Mouse (Mus musculus) splenic B cell, adult 2 months (primary cell): ENCODE data around the gene Zcchc24.

Source experiments
- DNase-seq: peaks from one replicate; pipeline ENCODE4 v3.0.0-alpha.2; 2011; ENCODE audit warnings: low read depth, low spot score
- H3K27me3 ChIP-seq: 2 replicates; pipeline ENCODE4 v1.6.1; 2012; ENCODE audit warnings: mild to moderate bottlenecking, low read length, moderate library complexity, mixed read lengths; ENCODE audit not compliant: control insufficient read depth, poor library complexity, insufficient read depth, severe bottlenecking
- H3K36me3 ChIP-seq: 2 replicates; pipeline ENCODE4 v1.6.1; 2012; ENCODE audit warnings: mild to moderate bottlenecking, low read length, moderate library complexity, mixed read lengths; ENCODE audit not compliant: control insufficient read depth, poor library complexity, insufficient read depth, severe bottlenecking

The Zcchc24 gene

GRCm38 (mm10) chr14:25747996-25748756 lies 20.7 kb downstream of the Zcchc24 start:
- H3K36me3 ChIP-seq: no peaks in the 10 kb centered on the region; the same call in none of the 2 replicates
- no peaks in the 10 kb centered on the region for H3K27me3 ChIP-seq
- DNase-seq: peak; percentile 66

GRCm38 (mm10) chr14:25746971-25747945 lies 21.6 kb downstream of the Zcchc24 start:
- DNase-seq: peak; percentile 90
- H3K36me3 ChIP-seq: no peaks in the 10 kb centered on the region; the same call in none of the 2 replicates
- no peaks in the 10 kb centered on the region for H3K27me3 ChIP-seq

- DNase-seq: no peak
- H3K27me3 ChIP-seq: no peaks in the 10 kb centered on the region
- no peaks in the 10 kb centered on the region; the same call in none of the 2 replicates for H3K36me3 ChIP-seq
These were observed 22.5 kb downstream of the Zcchc24 start for GRCm38 (mm10) chr14:25746371-25746770.

- Histone ChIP-seq H3K36me3 (no peaks in the 10 kb centered on the region; the same call in none of the 2 replicates), H3K27me3 (no peaks in the 10 kb centered on the region)
- peak; percentile 33 for DNase-seq
These were observed 23.3 kb downstream of the Zcchc24 start for GRCm38 (mm10) chr14:25745365-25746184.

- no peaks in the 10 kb centered on the region; the same call in 1 of the 2 replicates for H3K36me3 ChIP-seq
- no peaks in the 10 kb centered on the region for H3K27me3 ChIP-seq
- no peak for DNase-seq
These were observed 25.9 kb downstream of the Zcchc24 start for GRCm38 (mm10) chr14:25742943-25743342.

- Histone ChIP-seq H3K27me3 (no peaks in the 10 kb centered on the region), H3K36me3 (no peaks in the 10 kb centered on the region; the same call in 1 of the 2 replicates)
- peak; percentile 46 for DNase-seq
These were observed 26.9 kb downstream of the Zcchc24 start for GRCm38 (mm10) chr14:25741840-25742367.

- DNase-seq: no peak
- Histone ChIP-seq H3K27me3 (no peaks in the 10 kb centered on the region), H3K36me3 (no peaks in the 10 kb centered on the region; the same call in 1 of the 2 replicates)
These were observed 27.6 kb downstream of the Zcchc24 start for GRCm38 (mm10) chr14:25741211-25741610.

- Histone ChIP-seq H3K36me3 (no peaks in the 10 kb centered on the region), H3K27me3 (no peaks in the 10 kb centered on the region)
- DNase-seq: no peak
These were observed 28.8 kb downstream of the Zcchc24 start for GRCm38 (mm10) chr14:25739957-25740565.

- no peaks in the 10 kb centered on the region for H3K36me3 ChIP-seq
- H3K27me3 ChIP-seq: no peaks in the 10 kb centered on the region
- DNase-seq: no peak
These were observed 30.2 kb downstream of the Zcchc24 start for GRCm38 (mm10) chr14:25738591-25739001.

GRCm38 (mm10) chr14:25736589-25736988 lies 32.2 kb downstream of the Zcchc24 start:
- no peaks in the 10 kb centered on the region for H3K27me3 ChIP-seq
- no peak for DNase-seq
- H3K36me3 ChIP-seq: no peaks in the 10 kb centered on the region

GRCm38 (mm10) chr14:25736140-25736539 lies 32.7 kb downstream of the Zcchc24 start:
- Histone ChIP-seq H3K27me3 (no peaks in the 10 kb centered on the region), H3K36me3 (no peaks in the 10 kb centered on the region)
- no peak for DNase-seq

GRCm38 (mm10) chr14:25734736-25735716 lies 33.8 kb downstream of the Zcchc24 start:
- no peaks in the 10 kb centered on the region for H3K36me3 ChIP-seq
- no peak for DNase-seq
- H3K27me3 ChIP-seq: no peaks in the 10 kb centered on the region

GRCm38 (mm10) chr14:25727149-25727510 lies 41.7 kb downstream of the Zcchc24 start:
- no peak for DNase-seq
- H3K36me3 ChIP-seq: no peaks in the 10 kb centered on the region
- no peaks in the 10 kb centered on the region for H3K27me3 ChIP-seq
